Mouse (Mus musculus): ENCODE data around the gene Fam222b.
"Not testable (repeated sequence)": the region's sequence is repeated elsewhere in the genome, so short reads cannot be mapped to it uniquely, and the experiment has no call there.

Fam222b gene

GRCm38 (mm10) chr11:78094504-78095143, at the start of gene Fam222b:
Gene Fam222b, plus strand, starts transcription at chr11:78094660.
- peak; percentile 92 to 96 for DNase-seq

DNA sequence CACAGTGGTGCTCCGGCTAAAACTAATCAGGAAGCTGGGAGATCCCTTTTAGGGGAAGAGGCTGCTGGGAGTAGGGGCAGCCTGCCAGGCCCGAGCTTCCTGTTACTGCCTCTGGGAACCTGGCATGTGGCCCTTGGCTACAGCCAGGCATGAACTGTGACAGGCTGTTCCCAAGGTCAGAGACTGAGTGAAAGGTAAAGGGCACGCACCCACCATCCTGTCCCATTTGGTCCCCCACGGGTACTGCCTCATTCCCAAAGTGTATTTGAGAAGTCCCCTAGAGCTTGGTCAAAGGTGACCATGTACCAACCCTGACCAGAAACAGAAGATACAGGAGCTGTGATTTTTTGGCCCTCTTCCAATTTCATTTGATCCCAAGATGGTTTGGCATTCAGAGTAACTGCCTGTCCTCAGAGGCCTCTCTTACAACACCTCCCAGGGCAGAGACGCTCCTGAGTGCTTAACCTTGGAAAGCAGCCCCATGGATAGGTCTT, 49.7 kb upstream of the Fam222b start:
- DNase-seq = peak; percentile 95 to 96

DNA sequence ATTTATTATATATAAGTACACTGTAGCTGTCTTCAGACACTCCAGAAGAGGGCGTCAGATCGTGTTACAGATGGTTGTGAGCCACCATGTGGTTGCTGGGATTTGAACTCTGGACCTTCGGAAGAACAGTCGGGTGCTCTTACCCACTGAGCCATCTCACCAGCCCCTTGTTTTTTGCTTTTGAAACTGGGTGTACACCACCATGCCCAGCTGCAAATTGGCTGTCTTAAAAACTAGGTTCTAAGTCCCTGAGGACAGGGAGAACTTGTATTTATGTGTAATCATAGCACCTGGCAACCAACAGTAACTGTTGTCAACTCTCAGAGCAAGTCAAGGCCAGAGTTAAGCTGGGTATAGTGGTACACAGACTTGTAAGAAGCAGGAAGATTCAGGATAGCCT, 45.8 kb upstream of the Fam222b start:
- not testable (repeated sequence) for DNase-seq

DNA sequence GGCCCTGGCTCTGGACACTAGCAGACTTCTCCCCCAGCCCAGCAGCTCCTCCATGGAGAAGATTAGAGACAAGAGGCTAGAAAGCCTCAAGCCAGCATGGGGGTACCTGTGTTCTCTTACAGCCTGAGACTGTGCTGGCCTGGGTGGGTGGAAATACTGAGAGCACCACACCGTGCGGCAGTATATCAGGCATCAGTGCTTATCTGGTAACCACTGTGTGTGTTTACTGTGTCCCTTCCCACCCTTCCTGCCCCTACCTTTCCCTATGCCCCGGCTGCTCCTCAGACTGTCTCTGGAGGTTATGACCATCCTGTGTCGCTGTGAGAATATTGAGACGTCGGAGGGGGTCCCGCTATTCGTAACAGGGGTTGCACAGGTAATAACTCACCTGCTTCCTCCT, 41.4 kb upstream of the Fam222b start:
- no peak for DNase-seq

GRCm38 (mm10) chr11:78056946-78057345, 37.5 kb upstream of the Fam222b start:
- DNase-seq = peak in 1 of 2 experiments; percentile 25

- DNase-seq = peak; percentile 87 to 91
Measured at GRCm38 (mm10) chr11:78059833-78060757, 34.4 kb upstream of the Fam222b start.

GRCm38 (mm10) chr11:78062563-78062962, 31.9 kb upstream of the Fam222b start:
- DNase-seq = no peak

- no peak for DNase-seq
Measured at GRCm38 (mm10) chr11:78065906-78066305, 28.6 kb upstream of the Fam222b start.

GRCm38 (mm10) chr11:78066641-78067040, 27.8 kb upstream of the Fam222b start:
- DNase-seq = no peak

DNA sequence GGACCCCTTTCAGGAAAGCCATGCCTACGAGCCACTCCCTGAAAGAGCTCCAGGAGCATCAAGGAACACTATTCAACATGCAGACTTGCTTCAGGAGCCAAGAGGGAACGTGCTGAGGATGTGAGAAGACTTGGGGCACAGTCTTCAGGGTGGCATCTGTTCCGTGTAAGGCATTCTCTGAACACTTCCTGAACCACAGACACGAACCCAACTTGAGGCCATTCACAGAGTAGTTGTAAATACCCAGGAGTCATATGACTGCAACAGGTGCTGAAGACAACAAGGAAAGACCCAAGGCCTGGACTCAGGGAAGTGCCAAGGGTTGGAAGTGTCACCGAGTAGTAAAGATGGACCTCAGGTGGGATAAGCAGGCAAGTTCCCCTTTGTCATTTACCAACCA, 26.9 kb upstream of the Fam222b start:
- DNase-seq = no peak

- DNase-seq = no peak
Measured at GRCm38 (mm10) chr11:78069130-78069529, 25.3 kb upstream of the Fam222b start.

- DNase-seq = no peak
Measured at GRCm38 (mm10) chr11:78069646-78070045, 24.8 kb upstream of the Fam222b start.

DNA sequence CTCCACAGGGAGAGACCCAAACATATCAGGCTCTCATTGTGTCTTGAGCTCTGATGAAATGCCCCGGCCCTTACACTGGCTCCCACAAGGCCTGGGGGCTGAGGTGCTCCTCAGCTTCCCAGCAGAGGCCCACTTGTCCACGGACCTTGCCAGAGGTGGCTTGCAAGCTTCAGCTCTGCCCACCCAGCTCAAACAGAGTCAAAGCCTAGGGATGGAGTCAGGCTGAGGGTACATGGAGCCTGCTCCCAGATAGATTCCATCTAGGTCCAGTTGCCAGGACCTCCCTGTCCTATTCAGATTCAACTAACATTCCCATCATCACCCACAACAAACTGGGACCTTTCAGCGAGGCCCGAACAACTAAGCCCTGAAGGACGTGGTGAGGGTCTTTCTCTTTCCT, 22.5 kb upstream of the Fam222b start:
- DNase-seq = no peak

- DNase-seq = no peak
Measured at GRCm38 (mm10) chr11:78072425-78073130, 21.9 kb upstream of the Fam222b start.

GRCm38 (mm10) chr11:78073577-78074276, 20.7 kb upstream of the Fam222b start:
- DNase-seq = no peak

DNA sequence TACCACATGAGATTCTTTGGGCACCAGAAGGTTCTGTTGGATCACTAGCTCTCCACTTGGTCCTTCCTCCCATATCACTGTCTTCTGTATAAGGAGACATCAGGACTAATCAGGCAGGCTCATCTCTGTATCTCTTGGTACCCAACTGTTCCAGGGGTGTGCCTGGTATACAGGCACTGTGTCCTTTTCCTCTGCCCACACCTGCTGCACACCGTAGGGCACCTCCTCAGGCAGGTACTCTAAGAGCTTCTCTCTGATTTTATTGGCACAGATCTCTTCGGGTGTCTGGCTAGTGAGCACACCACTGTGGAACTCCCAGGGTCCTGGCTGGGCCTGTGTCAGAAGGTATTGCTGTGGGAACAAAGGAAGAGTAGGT, 20.2 kb upstream of the Fam222b start:
- no peak for DNase-seq

- no peak for DNase-seq
Measured at GRCm38 (mm10) chr11:78074666-78075065, 19.8 kb upstream of the Fam222b start.

- peak; percentile 89 to 92 for DNase-seq
Measured at GRCm38 (mm10) chr11:78079961-78080921, 14.2 kb upstream of the Fam222b start, which contains the start of gene Eral1. Gene Eral1, minus strand, starts transcription at chr11:78080383.

DNA sequence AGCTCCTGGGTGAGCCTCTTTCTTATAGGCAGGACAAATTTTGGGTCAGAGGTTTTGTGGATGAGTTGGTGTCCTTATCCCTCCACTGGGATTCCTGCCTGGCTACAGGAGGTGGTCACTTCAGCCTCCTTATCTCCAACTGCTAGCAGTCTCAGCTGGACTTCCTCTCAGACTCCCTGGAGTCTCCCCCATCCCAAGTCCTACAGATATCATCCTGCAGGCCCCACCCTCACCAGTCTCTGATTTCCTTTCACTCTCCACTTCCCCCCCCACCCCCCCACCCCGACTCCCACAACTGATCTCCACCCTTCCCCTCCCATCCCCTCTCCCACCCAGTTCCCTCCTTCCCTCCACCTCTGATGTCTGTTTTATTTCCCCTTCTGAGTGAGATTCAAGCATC, 10.9 kb upstream of the Fam222b start:
- no peak for DNase-seq

DNA sequence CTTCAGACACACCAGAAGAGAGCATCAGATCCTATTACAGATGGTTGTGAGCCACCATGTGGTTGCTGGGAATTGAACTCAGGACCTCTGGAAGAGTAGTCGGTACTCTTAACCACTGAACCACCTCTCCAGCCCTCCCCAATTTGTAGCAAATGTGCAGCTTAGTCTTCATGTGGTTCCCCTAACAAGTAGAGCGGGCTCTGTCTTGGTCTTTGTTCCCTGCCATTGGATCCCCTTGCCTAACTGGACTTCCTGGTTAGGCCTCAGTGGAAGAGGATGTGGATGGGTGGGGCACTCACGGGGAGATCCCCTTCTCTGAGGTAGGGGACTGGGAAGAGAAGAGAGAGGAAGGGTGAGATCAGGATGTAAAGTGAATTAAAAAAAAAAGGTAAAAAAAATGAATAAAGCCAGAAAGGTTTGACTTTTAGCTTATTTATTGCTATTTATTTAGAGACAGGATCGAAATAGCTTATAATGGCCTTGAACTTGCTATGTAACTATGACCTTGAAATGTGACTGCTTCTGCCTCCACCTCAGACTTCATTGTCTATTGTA, 7.5 kb upstream of the Fam222b start:
- no peak for DNase-seq

- DNase-seq = no peak
Measured at GRCm38 (mm10) chr11:78087756-78088281, 6.6 kb upstream of the Fam222b start.
